1 mouse cellular context compared by ENCODE assay signal in the genomic region with DNA sequence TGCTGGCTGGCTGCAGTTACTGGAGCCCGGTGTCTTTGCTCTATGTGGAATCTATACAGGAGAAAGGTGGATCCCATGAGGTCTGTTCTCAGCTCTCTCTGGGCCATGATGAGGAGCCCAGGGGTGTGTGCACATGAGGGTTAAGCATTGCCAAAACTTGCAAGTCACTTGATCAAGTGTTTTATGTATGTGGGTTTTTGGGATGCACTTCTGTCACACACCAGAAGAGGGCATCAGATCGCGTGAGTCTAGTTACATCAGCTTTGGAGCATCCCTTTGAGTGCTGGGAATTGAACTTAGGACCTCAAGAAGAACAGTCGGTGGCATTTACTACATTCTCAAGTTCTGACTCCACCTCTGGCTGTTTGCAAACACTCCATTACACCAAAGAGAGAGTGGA.
TF ChIP-seq lines count a peak whose summit lies in the region.

No protein-coding gene starts in this region.

TF ChIP-seq in CH12.LX, 34 proteins besides CTCF, POLR2A, EP300 and RAD21:
- 0 out of 2 replicates have a peak, but pooled peaks have one; percentile 6 for TF ChIP-seq SMC3 (IDR thresholded peaks at IDR 0.05; ENCODE audit: low read depth, low read length)
- no peak for TF ChIP-seq ZNF384 (IDR thresholded peaks at IDR 0.05; ENCODE audit: low read depth, low read length)
